Mouse (Mus musculus): Measurements from ENCODE around the gene Capns2. TPM values are rescaled to one million over a fixed set of nuclear protein-coding genes. Genes with fewer than 3 reads are reported as not detected.

Capns2 gene
- polyA plus RNA-seq, 1 experiment from 2014 or later, result 0.30 TPM

DNA sequence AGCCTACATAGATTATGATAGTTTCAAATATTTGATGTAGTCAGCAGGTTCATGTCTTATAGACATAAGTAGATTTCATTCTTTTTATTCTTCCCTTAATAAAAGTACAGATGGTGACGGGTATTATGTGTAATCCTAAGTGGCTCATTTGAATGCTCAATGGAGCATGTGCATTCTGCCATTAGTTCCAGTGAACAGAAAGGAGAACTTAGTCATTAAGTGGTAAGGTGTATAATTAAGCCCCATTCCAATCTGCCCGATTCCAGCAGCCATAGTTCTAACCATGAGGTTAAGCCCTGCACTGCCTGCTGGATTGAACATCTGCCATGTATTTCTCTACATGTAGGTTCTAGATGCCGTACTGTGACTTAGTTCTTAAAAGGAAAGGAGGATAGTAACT, 20.6 kb downstream of the Capns2 start:
- no peak overlapping the region for H3K4me2 ChIP-seq (ENCODE audit: low read length)
- H3K27ac ChIP-seq (ENCODE audit: low read depth), result no peak overlapping the region
- DNase-seq (ENCODE audit: low spot score) (no peak), ATAC-seq (replicated peaks; ENCODE audit: low FRiP score, low TSS enrichment, low read depth) (no peak)
- H3K4me1 ChIP-seq (replicated peaks; ENCODE audit: control insufficient read depth, insufficient read depth, low read length), result no peaks in the 10 kb centered on the region
- H3K9ac ChIP-seq (ENCODE audit: low read length), result no peak overlapping the region
- H3K27me3 ChIP-seq (replicated peaks; ENCODE audit: control insufficient read depth, insufficient read depth, low read length), result no peaks in the 10 kb centered on the region
- 90% methylated on average over 3 of the region's 3 CpGs for WGBS
- no peaks in the 10 kb centered on the region for H3K9me3 ChIP-seq (ENCODE audit: control insufficient read depth, low read length)
- no peak overlapping the region for H3K4me3 ChIP-seq (ENCODE audit: low read depth, low read length)
- no peaks in the 10 kb centered on the region for H3K36me3 ChIP-seq (ENCODE audit: control insufficient read depth, insufficient read depth, low read length)

- H3K36me3 ChIP-seq (ENCODE audit: control insufficient read depth, insufficient read depth, low read length), result no peaks in the 10 kb centered on the region
- H3K27ac ChIP-seq (ENCODE audit: low read depth), result no peak overlapping the region
- no peaks in the 10 kb centered on the region for H3K4me1 ChIP-seq (replicated peaks; ENCODE audit: control insufficient read depth, insufficient read depth, low read length)
- H3K27me3 ChIP-seq (replicated peaks; ENCODE audit: control insufficient read depth, insufficient read depth, low read length), result no peaks in the 10 kb centered on the region
- no peak overlapping the region for H3K9ac ChIP-seq (ENCODE audit: low read length)
- no peak overlapping the region for H3K4me2 ChIP-seq (ENCODE audit: low read length)
- DNase-seq (ENCODE audit: low spot score), result no peak
- H3K4me3 ChIP-seq (ENCODE audit: low read depth, low read length), result no peak overlapping the region
- H3K9me3 ChIP-seq (ENCODE audit: control insufficient read depth, low read length), result peaks cover 11% of the 10 kb centered on the region; the same call in 1 of the 2 replicates
- ATAC-seq (replicated peaks; ENCODE audit: low FRiP score, low TSS enrichment, low read depth), result no peak
- 78% methylated on average over 4 of the region's 4 CpGs for WGBS
Observed at GRCm38 (mm10) chr8:92928986-92929385, 27.8 kb downstream of the Capns2 start.

- H3K27me3 ChIP-seq (replicated peaks; ENCODE audit: control insufficient read depth, insufficient read depth, low read length), result no peaks in the 10 kb centered on the region
- H3K4me2 ChIP-seq (ENCODE audit: low read length), result no peak overlapping the region
- no peak for ATAC-seq (replicated peaks; ENCODE audit: low FRiP score, low TSS enrichment, low read depth)
- H3K9me3 ChIP-seq (ENCODE audit: control insufficient read depth, low read length), result no peaks in the 10 kb centered on the region
- H3K4me3 ChIP-seq (ENCODE audit: low read depth, low read length), result no peak overlapping the region
- no peak overlapping the region for H3K9ac ChIP-seq (ENCODE audit: low read length)
- no peak overlapping the region for H3K27ac ChIP-seq (ENCODE audit: low read depth)
- 82% methylated on average over 4 of the region's 4 CpGs for WGBS
- no peak for DNase-seq (ENCODE audit: low spot score)
- H3K36me3 ChIP-seq (ENCODE audit: control insufficient read depth, insufficient read depth, low read length), result no peaks in the 10 kb centered on the region
- H3K4me1 ChIP-seq (replicated peaks; ENCODE audit: control insufficient read depth, insufficient read depth, low read length), result no peaks in the 10 kb centered on the region
Observed at GRCm38 (mm10) chr8:92938056-92938455, 36.8 kb downstream of the Capns2 start.

DNA sequence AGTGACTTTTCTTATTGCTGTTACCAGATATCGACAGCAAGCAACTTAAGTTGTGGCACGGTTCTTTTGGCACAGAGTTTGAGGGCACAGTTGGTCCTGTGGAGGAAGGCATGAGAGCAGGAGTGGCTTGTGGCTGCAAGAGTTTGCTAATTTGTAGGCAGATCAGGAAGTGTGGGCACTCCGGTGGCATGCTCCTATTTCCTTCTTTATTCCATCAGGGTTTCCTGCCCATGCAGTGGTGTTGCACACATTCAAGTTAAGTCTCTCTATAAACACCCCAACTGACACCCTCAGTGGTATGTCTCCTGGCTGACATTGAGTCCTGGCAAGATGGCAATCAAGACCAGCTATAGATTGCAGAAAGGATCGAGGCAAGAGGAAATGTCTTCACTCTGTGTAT, 47.9 kb downstream of the Capns2 start:
- WGBS, result 84% methylated on average over 4 of the region's 4 CpGs
- ATAC-seq (replicated peaks; ENCODE audit: low FRiP score, low TSS enrichment, low read depth) (no peak), DNase-seq (ENCODE audit: low spot score) (no peak)
- Histone ChIP-seq H3K4me1 (replicated peaks; ENCODE audit: control insufficient read depth, insufficient read depth, low read length) (no peaks in the 10 kb centered on the region), H3K27me3 (replicated peaks; ENCODE audit: control insufficient read depth, insufficient read depth, low read length) (no peaks in the 10 kb centered on the region), H3K4me3 (ENCODE audit: low read depth, low read length) (no peak overlapping the region), H3K4me2 (ENCODE audit: low read length) (no peak overlapping the region), H3K27ac (ENCODE audit: low read depth) (no peak overlapping the region), H3K9ac (ENCODE audit: low read length) (no peak overlapping the region), H3K9me3 (ENCODE audit: control insufficient read depth, low read length) (no peaks in the 10 kb centered on the region), H3K36me3 (ENCODE audit: control insufficient read depth, insufficient read depth, low read length) (no peaks in the 10 kb centered on the region)

- H3K27ac ChIP-seq (ENCODE audit: low read depth), result no peak overlapping the region
- no peak for DNase-seq (ENCODE audit: low spot score)
- H3K9ac ChIP-seq (ENCODE audit: low read length), result no peak overlapping the region
- H3K4me2 ChIP-seq (ENCODE audit: low read length), result no peak overlapping the region
- no peaks in the 10 kb centered on the region for H3K9me3 ChIP-seq (ENCODE audit: control insufficient read depth, low read length)
- H3K4me1 ChIP-seq (replicated peaks; ENCODE audit: control insufficient read depth, insufficient read depth, low read length), result no peaks in the 10 kb centered on the region
- H3K4me3 ChIP-seq (ENCODE audit: low read depth, low read length), result no peak overlapping the region
- H3K36me3 ChIP-seq (ENCODE audit: control insufficient read depth, insufficient read depth, low read length), result no peaks in the 10 kb centered on the region
- 52% methylated on average over 12 of the region's 12 CpGs for WGBS
- H3K27me3 ChIP-seq (replicated peaks; ENCODE audit: control insufficient read depth, insufficient read depth, low read length), result no peaks in the 10 kb centered on the region
- no peak for ATAC-seq (replicated peaks; ENCODE audit: low FRiP score, low TSS enrichment, low read depth)
Observed at GRCm38 (mm10) chr8:92950639-92951371, 49.6 kb downstream of the Capns2 start.

Small RNA genes lying within 50 kb of the gene (microRNA-seq; reads per million reads assigned to microRNA genes)
- not detected for gene Gm22151

Other genes starting within 250 kb of the Capns2 start
- gene Irx6, start 227.1 kb upstream of the Capns2 start, polyA plus RNA-seq (2014; fragmentation: Nextera tagmentation; extraction: Ambion mirVana), result not detected in 2 replicates
- gene Mmp2, start 74.1 kb upstream of the Capns2 start, polyA plus RNA-seq (2014; fragmentation: Nextera tagmentation; extraction: Ambion mirVana), result 196 and 219 TPM in 2 replicates
- gene Lpcat2, start 46.1 kb upstream of the Capns2 start, polyA plus RNA-seq (2014; fragmentation: Nextera tagmentation; extraction: Ambion mirVana), result 5.8 and 7.1 TPM in 2 replicates
- gene Slc6a2, start 58.7 kb downstream of the Capns2 start, polyA plus RNA-seq (2014; fragmentation: Nextera tagmentation; extraction: Ambion mirVana), result 0.04 TPM in 1 of 2 replicates, not detected in the other
- gene Ces1a, start 146.8 kb downstream of the Capns2 start, polyA plus RNA-seq (2014; fragmentation: Nextera tagmentation; extraction: Ambion mirVana), result not detected in 2 replicates
- gene Ces1b, start 178.6 kb downstream of the Capns2 start, polyA plus RNA-seq (2014; fragmentation: Nextera tagmentation; extraction: Ambion mirVana), result not detected in 2 replicates
- gene Ces1c, start 229.9 kb downstream of the Capns2 start, polyA plus RNA-seq (2014; fragmentation: Nextera tagmentation; extraction: Ambion mirVana), result 0.28 and 0.45 TPM in 2 replicates

Measured in intestine, embryonic 14.5 days (tissue).